Mouse (Mus musculus): ENCODE results near the gene Snx4. TPM values are rescaled to one million over a fixed set of nuclear protein-coding genes. Genes with fewer than 3 reads are reported as not detected.
A peak's percentile ranks its signal among the peaks of the same experiment; 100 is the strongest.

Snx4 gene
- total and polyA plus RNA-seq, 3 experiments, result 33.2 to 56.3 (median 47.0) TPM

- no peaks in the 10 kb centered on the region for H3K9me3 ChIP-seq (replicated peaks)
- TF ChIP-seq GATA1 (IDR thresholded peaks at IDR 0.05; ENCODE audit: borderline replicate concordance, low read length), result no peak
- TF ChIP-seq TAL1 (conservative IDR thresholded peaks at IDR 0.05; ENCODE audit: low read depth, low read length), result no peak
- TF ChIP-seq CTCF (IDR thresholded peaks at IDR 0.05; ENCODE audit: low read depth, low read length), result no peak
- no peak for TF ChIP-seq GATA2 (IDR thresholded peaks at IDR 0.05; ENCODE audit: borderline replicate concordance, low read depth, low read length)
- H3K27me3 ChIP-seq (ENCODE audit: insufficient read depth, low read length), result no peaks in the 10 kb centered on the region
- ATAC-seq (ENCODE audit: extremely low read depth, insufficient number of reproducible peaks, low FRiP score, poor library complexity, severe bottlenecking) (no peak), DNase-seq (ENCODE audit: low spot score) (no peak)
- no peak overlapping the region for H3K4me3 ChIP-seq (ENCODE audit: low read depth, low read length)
- H3K4me1 ChIP-seq (ENCODE audit: insufficient read depth, low read depth, low read length), result peaks cover 25% of the 10 kb centered on the region
- peaks cover 42% of the 10 kb centered on the region for H3K36me3 ChIP-seq (replicated peaks)
Measured at GRCm38 (mm10) chr16:33246526-33246925, 4.7 kb upstream of the Snx4 start.

GRCm38 (mm10) chr16:33247006-33247405 is 4.2 kb upstream of the Snx4 start:
- Histone ChIP-seq H3K4me1 (ENCODE audit: insufficient read depth, low read depth, low read length) (peaks cover 30% of the 10 kb centered on the region), H3K9me3 (replicated peaks) (no peaks in the 10 kb centered on the region), H3K27me3 (ENCODE audit: insufficient read depth, low read length) (no peaks in the 10 kb centered on the region), H3K36me3 (replicated peaks) (peaks cover 37% of the 10 kb centered on the region), H3K4me3 (ENCODE audit: low read depth, low read length) (no peak overlapping the region)
- no peak for TF ChIP-seq GATA1 (IDR thresholded peaks at IDR 0.05; ENCODE audit: borderline replicate concordance, low read length)
- ATAC-seq (ENCODE audit: extremely low read depth, insufficient number of reproducible peaks, low FRiP score, poor library complexity, severe bottlenecking) (no peak), DNase-seq (ENCODE audit: low spot score) (no peak)

DNA sequence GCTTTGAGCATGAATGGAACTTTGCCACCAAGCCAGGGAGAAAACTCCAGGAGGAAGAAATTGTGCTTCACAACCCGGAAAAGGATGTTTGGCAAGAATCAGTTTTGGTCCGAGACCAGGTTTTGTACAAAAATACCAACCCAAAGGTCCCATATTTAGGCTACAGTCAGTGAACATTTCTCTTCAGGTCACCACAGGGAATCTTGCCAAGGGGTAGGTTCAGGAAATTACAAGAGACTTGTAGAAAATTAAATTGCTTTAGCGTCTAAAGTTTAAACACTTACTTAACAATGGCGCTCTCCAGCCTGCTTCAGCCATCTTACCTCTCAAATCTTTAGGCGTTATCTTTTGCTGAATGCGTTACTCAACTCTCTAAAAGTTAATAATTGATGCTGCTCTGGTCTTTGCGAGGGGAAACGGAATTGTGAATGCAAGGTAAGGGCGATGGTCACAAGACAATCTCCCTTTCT is 556 bp upstream of the Snx4 start:
- ATAC-seq (ENCODE audit: extremely low read depth, insufficient number of reproducible peaks, low FRiP score, poor library complexity, severe bottlenecking), result no peak
- DNase-seq (ENCODE audit: low spot score), result no peak
- TF ChIP-seq TAL1 (conservative IDR thresholded peaks at IDR 0.05; ENCODE audit: low read depth, low read length), result no peak
- no peak for TF ChIP-seq CTCF (IDR thresholded peaks at IDR 0.05; ENCODE audit: low read depth, low read length)
- no peak for TF ChIP-seq GATA2 (IDR thresholded peaks at IDR 0.05; ENCODE audit: borderline replicate concordance, low read depth, low read length)
- no peak for TF ChIP-seq GATA1 (IDR thresholded peaks at IDR 0.05; ENCODE audit: borderline replicate concordance, low read length)
- no peak for TF ChIP-seq POLR2AphosphoS5 (IDR thresholded peaks at IDR 0.05; ENCODE audit: insufficient replicate concordance, low read depth, low read length)

DNA sequence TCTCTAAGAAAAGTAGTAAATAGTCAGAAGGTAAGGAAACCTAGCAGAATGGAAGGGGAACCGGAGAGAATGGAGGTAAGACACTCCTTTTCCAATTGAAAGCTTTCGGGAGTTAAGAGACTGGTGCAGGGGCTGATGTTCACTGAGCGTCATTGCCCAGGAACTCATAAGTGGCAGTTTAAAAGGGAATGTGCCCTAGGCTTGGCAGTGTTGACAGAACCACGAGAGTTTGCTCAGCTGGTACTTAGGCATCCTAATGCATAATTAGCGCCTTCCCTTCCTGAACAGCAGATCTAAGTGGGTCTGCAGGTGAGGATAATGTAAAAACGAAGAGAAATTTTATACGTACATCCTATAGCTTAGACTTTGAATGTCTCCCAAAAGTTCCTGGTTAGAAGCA is 4.4 kb downstream of the Snx4 start:
- Histone ChIP-seq H3K4me1 (ENCODE audit: insufficient read depth, low read depth, low read length) (peaks cover 42% of the 10 kb centered on the region), H3K36me3 (replicated peaks) (peaks cover 28% of the 10 kb centered on the region), H3K4me3 (ENCODE audit: low read depth, low read length) (no peak overlapping the region), H3K27me3 (ENCODE audit: insufficient read depth, low read length) (no peaks in the 10 kb centered on the region), H3K9me3 (replicated peaks) (no peaks in the 10 kb centered on the region)
- DNase-seq (ENCODE audit: low spot score) (no peak), ATAC-seq (ENCODE audit: extremely low read depth, insufficient number of reproducible peaks, low FRiP score, poor library complexity, severe bottlenecking) (no peak)
- TF ChIP-seq POLR2AphosphoS5 (IDR thresholded peaks at IDR 0.05; ENCODE audit: insufficient replicate concordance, low read depth, low read length) (no peak), GATA1 (IDR thresholded peaks at IDR 0.05; ENCODE audit: borderline replicate concordance, low read length) (no peak), GATA2 (IDR thresholded peaks at IDR 0.05; ENCODE audit: borderline replicate concordance, low read depth, low read length) (no peak), TAL1 (conservative IDR thresholded peaks at IDR 0.05; ENCODE audit: low read depth, low read length) (no peak), CTCF (IDR thresholded peaks at IDR 0.05; ENCODE audit: low read depth, low read length) (no peak)

More for the DNA sequence above, 556 bp upstream of the Snx4 start:
- peak overlapping the region; percentile 98 for H3K4me3 ChIP-seq (ENCODE audit: low read depth, low read length)
- H3K27me3 ChIP-seq (ENCODE audit: insufficient read depth, low read length), result no peaks in the 10 kb centered on the region
- H3K4me1 ChIP-seq (ENCODE audit: insufficient read depth, low read depth, low read length), result peaks cover 41% of the 10 kb centered on the region
- no peaks in the 10 kb centered on the region for H3K9me3 ChIP-seq (replicated peaks)
- peaks cover 18% of the 10 kb centered on the region for H3K36me3 ChIP-seq (replicated peaks)

- Histone ChIP-seq H3K27me3 (ENCODE audit: insufficient read depth, low read length) (no peaks in the 10 kb centered on the region), H3K36me3 (replicated peaks) (peaks cover 26% of the 10 kb centered on the region), H3K9me3 (replicated peaks) (no peaks in the 10 kb centered on the region), H3K4me1 (ENCODE audit: insufficient read depth, low read depth, low read length) (peaks cover 41% of the 10 kb centered on the region), H3K4me3 (ENCODE audit: low read depth, low read length) (no peak overlapping the region)
- no peak for ATAC-seq (ENCODE audit: extremely low read depth, insufficient number of reproducible peaks, low FRiP score, poor library complexity, severe bottlenecking)
- DNase-seq (ENCODE audit: low spot score), result no peak
- no peak for TF ChIP-seq POLR2AphosphoS5 (IDR thresholded peaks at IDR 0.05; ENCODE audit: insufficient replicate concordance, low read depth, low read length)
- no peak for TF ChIP-seq TAL1 (conservative IDR thresholded peaks at IDR 0.05; ENCODE audit: low read depth, low read length)
- no peak for TF ChIP-seq GATA2 (IDR thresholded peaks at IDR 0.05; ENCODE audit: borderline replicate concordance, low read depth, low read length)
- TF ChIP-seq CTCF (IDR thresholded peaks at IDR 0.05; ENCODE audit: low read depth, low read length), result no peak
- TF ChIP-seq GATA1 (IDR thresholded peaks at IDR 0.05; ENCODE audit: borderline replicate concordance, low read length), result no peak
Measured at GRCm38 (mm10) chr16:33258530-33258929, 7.3 kb downstream of the Snx4 start.

GRCm38 (mm10) chr16:33259824-33260223 is 8.6 kb downstream of the Snx4 start:
- peaks cover 33% of the 10 kb centered on the region for H3K36me3 ChIP-seq (replicated peaks)
- H3K27me3 ChIP-seq (ENCODE audit: insufficient read depth, low read length), result no peaks in the 10 kb centered on the region
- no peaks in the 10 kb centered on the region for H3K9me3 ChIP-seq (replicated peaks)
- no peak for DNase-seq (ENCODE audit: low spot score)
- H3K4me3 ChIP-seq (ENCODE audit: low read depth, low read length), result no peak overlapping the region
- peaks cover 40% of the 10 kb centered on the region for H3K4me1 ChIP-seq (ENCODE audit: insufficient read depth, low read depth, low read length)
- no peak for TF ChIP-seq TAL1 (conservative IDR thresholded peaks at IDR 0.05; ENCODE audit: low read depth, low read length)
- TF ChIP-seq GATA1 (IDR thresholded peaks at IDR 0.05; ENCODE audit: borderline replicate concordance, low read length), result no peak
- TF ChIP-seq GATA2 (IDR thresholded peaks at IDR 0.05; ENCODE audit: borderline replicate concordance, low read depth, low read length), result no peak
- TF ChIP-seq CTCF (IDR thresholded peaks at IDR 0.05; ENCODE audit: low read depth, low read length), result no peak
- no peak for TF ChIP-seq POLR2AphosphoS5 (IDR thresholded peaks at IDR 0.05; ENCODE audit: insufficient replicate concordance, low read depth, low read length)
- ATAC-seq (ENCODE audit: extremely low read depth, insufficient number of reproducible peaks, low FRiP score, poor library complexity, severe bottlenecking), result no peak

- no peak for TF ChIP-seq POLR2AphosphoS5 (IDR thresholded peaks at IDR 0.05; ENCODE audit: insufficient replicate concordance, low read depth, low read length)
- no peak for TF ChIP-seq CTCF (IDR thresholded peaks at IDR 0.05; ENCODE audit: low read depth, low read length)
- no peak for TF ChIP-seq TAL1 (conservative IDR thresholded peaks at IDR 0.05; ENCODE audit: low read depth, low read length)
- no peak for TF ChIP-seq GATA1 (IDR thresholded peaks at IDR 0.05; ENCODE audit: borderline replicate concordance, low read length)
- TF ChIP-seq GATA2 (IDR thresholded peaks at IDR 0.05; ENCODE audit: borderline replicate concordance, low read depth, low read length), result no peak
Measured at GRCm38 (mm10) chr16:33260825-33261224, 9.6 kb downstream of the Snx4 start.

More at GRCm38 (mm10) chr16:33260825-33261224, 9.6 kb downstream of the Snx4 start:
- no peak for ATAC-seq (ENCODE audit: extremely low read depth, insufficient number of reproducible peaks, low FRiP score, poor library complexity, severe bottlenecking)
- no peak overlapping the region for H3K4me3 ChIP-seq (ENCODE audit: low read depth, low read length)
- no peaks in the 10 kb centered on the region for H3K9me3 ChIP-seq (replicated peaks)
- peaks cover 40% of the 10 kb centered on the region for H3K36me3 ChIP-seq (replicated peaks)
- no peaks in the 10 kb centered on the region for H3K27me3 ChIP-seq (ENCODE audit: insufficient read depth, low read length)
- DNase-seq (ENCODE audit: low spot score), result no peak
- H3K4me1 ChIP-seq (ENCODE audit: insufficient read depth, low read depth, low read length), result peaks cover 40% of the 10 kb centered on the region
